Mouse (Mus musculus) heart, adult 8-10 months (tissue): ENCODE measurements around the gene Atg2a. TPM values are rescaled to one million over a fixed set of nuclear protein-coding genes. Genes with fewer than 3 reads are reported as not detected.
"Not testable (repeated sequence)": the region's sequence is repeated elsewhere in the genome, so short reads cannot be mapped to it uniquely, and the experiment has no call there.

Experiments
- DNase-seq: peaks from one replicate; pipeline ENCODE4 v3.0.0; 2022; ENCODE audit warnings: low spot score
- total RNA-seq, 4 experiments: library from RNA; stranded (reverse); gene quantifications; 2 replicates each; pipeline ENCODE4 v1.2.4; 2022

Gene Atg2a
- total RNA-seq, 4 experiments from 2014 or later, result 22.3 to 28.0 (median 25.8) TPM

- DNase-seq, result peak; percentile 95
These were observed 35.3 kb downstream of the Atg2a start, which contains the start of gene Ehd1 for GRCm38 (mm10) chr19:6276426-6277421. Ehd1 (plus strand) TSS chr19:6276725.

- DNase-seq, result peak; percentile 92
These were observed 36.4 kb downstream of the Atg2a start for GRCm38 (mm10) chr19:6277661-6278438.

GRCm38 (mm10) chr19:6278439-6279073 is 37.1 kb downstream of the Atg2a start:
- DNase-seq, result no peak

GRCm38 (mm10) chr19:6279481-6280144 is 38.1 kb downstream of the Atg2a start:
- no peak for DNase-seq

- no peak for DNase-seq
These were observed 39.1 kb downstream of the Atg2a start for GRCm38 (mm10) chr19:6280554-6280953.

- DNase-seq, result no peak
These were observed 39.9 kb downstream of the Atg2a start for GRCm38 (mm10) chr19:6281122-6282020.

- DNase-seq, result no peak
These were observed 41.5 kb downstream of the Atg2a start for GRCm38 (mm10) chr19:6283001-6283400.

GRCm38 (mm10) chr19:6284502-6284901 is 43.0 kb downstream of the Atg2a start:
- no peak for DNase-seq

GRCm38 (mm10) chr19:6285226-6285625 is 43.8 kb downstream of the Atg2a start:
- DNase-seq, result no peak

GRCm38 (mm10) chr19:6285632-6286433 is 44.4 kb downstream of the Atg2a start:
- DNase-seq, result no peak

GRCm38 (mm10) chr19:6286434-6287401 is 45.2 kb downstream of the Atg2a start:
- DNase-seq, result peak; percentile 77

- DNase-seq, result peak; percentile 66
These were observed 46.9 kb downstream of the Atg2a start for GRCm38 (mm10) chr19:6288236-6288894.

- DNase-seq, result no peak
These were observed 48.3 kb downstream of the Atg2a start for GRCm38 (mm10) chr19:6289696-6290238.

GRCm38 (mm10) chr19:6290720-6291116 is 49.2 kb downstream of the Atg2a start:
- DNase-seq, result not testable (repeated sequence)

- DNase-seq, result peak; percentile 68
These were observed 49.8 kb downstream of the Atg2a start for GRCm38 (mm10) chr19:6291117-6291781.

GRCm38 (mm10) chr19:6292262-6292661 is 50.8 kb downstream of the Atg2a start:
- no peak for DNase-seq

- no peak for DNase-seq
These were observed 52.8 kb downstream of the Atg2a start for GRCm38 (mm10) chr19:6294301-6294700.
